Mouse (Mus musculus): ENCODE data around the gene Tmem9b.

GRCm38 (mm10) chr7:109686585-109687128 is 66.0 kb downstream of the Tmem9b start:
- TF ChIP-seq CTCF (IDR thresholded peaks at IDR 0.05; ENCODE audit: borderline replicate concordance, control insufficient read depth, extremely low read depth, insufficient read depth, low read length, poor library complexity) (no peak), POLR2A (IDR thresholded peaks at IDR 0.05; ENCODE audit: control insufficient read depth, extremely low read depth, insufficient read depth, low read length, poor library complexity) (no peak)

Data from thymus, adult 2 months (tissue).